Mouse (Mus musculus): Measurements from ENCODE around the gene Tnfsf9. TPM values are rescaled to one million over a fixed set of nuclear protein-coding genes. Genes with fewer than 3 reads are reported as not detected.

Gene Tnfsf9
- polyA plus RNA-seq, 1 experiment, result 1.8 TPM

DNA sequence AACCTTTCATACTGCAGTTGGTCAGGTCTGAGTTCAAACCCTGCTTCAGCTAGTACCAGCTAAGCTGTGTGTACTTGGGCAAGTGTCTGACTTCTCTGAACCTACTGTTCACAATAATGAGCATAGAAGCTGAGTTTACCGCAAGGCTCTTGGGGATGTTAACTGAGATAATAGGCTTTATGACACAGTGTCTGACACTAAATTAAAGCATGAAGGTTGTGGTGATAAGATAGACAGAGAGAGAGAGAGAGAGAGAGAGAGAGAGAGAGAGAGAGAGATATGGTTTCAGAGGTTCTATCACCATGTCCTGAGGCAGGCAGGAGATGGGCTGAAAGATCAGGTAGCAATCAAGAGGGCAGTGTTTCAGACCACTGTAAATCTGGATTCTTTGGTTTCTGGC is 4.9 kb downstream of the Tnfsf9 start:
- TF ChIP-seq GATA1 (IDR thresholded peaks at IDR 0.05; ENCODE audit: low read length), result no peak

GRCm38 (mm10) chr17:57112768-57113474 is 7.8 kb downstream of the Tnfsf9 start:
- TF ChIP-seq GATA1 (IDR thresholded peaks at IDR 0.05; ENCODE audit: low read length), result no peak

GRCm38 (mm10) chr17:57116801-57117200 is 11.7 kb downstream of the Tnfsf9 start:
- no peak for TF ChIP-seq GATA1 (IDR thresholded peaks at IDR 0.05; ENCODE audit: low read length)

GRCm38 (mm10) chr17:57118524-57119349 is 13.6 kb downstream of the Tnfsf9 start:
- TF ChIP-seq GATA1 (IDR thresholded peaks at IDR 0.05; ENCODE audit: low read length), result no peak

DNA sequence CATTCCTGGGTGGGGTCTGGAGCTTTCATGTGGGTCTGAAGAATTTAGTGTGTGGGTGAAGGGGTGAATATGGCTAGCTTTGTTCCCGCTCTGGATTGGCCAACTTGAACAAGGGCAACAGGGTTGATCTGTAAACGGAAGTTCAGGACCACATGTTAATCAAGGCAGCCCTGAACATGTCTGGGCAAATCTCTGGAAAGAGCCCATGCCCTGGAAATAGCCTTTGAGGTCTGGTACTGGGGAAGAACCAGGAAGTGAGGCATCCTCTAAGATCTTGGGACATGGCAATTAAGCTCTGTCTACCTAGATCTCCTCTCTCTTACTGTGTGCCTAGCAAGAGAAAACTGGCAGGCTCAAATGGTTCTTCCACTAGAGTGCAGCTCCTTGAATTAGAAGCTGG is 16.7 kb downstream of the Tnfsf9 start:
- no peak for TF ChIP-seq GATA1 (IDR thresholded peaks at IDR 0.05; ENCODE audit: low read length)

- TF ChIP-seq GATA1 (IDR thresholded peaks at IDR 0.05; ENCODE audit: low read length), result no peak
Measured at GRCm38 (mm10) chr17:57123192-57124118, 18.3 kb downstream of the Tnfsf9 start.

- TF ChIP-seq GATA1 (IDR thresholded peaks at IDR 0.05; ENCODE audit: low read length), result no peak
Measured at GRCm38 (mm10) chr17:57124792-57125191, 19.7 kb downstream of the Tnfsf9 start.

GRCm38 (mm10) chr17:57125853-57126622 is 20.9 kb downstream of the Tnfsf9 start:
- no peak for TF ChIP-seq GATA1 (IDR thresholded peaks at IDR 0.05; ENCODE audit: low read length)

DNA sequence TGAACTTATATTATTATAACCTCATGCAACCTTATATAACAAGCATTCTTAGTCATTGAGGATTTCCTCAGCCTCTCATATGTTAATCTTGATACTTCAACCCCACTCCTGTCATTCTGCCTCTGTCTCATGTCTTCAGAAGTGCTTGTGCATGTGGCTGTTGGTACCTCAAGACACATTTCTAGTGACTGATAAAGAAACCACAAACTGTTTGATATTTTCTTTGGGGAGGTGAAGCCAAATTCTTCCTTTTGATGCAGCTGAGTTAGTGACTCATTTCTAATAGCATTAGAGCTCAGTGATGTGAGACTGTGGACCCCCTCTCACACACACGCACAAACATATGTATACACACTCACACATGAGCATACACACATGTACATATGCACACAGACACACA is 26.7 kb downstream of the Tnfsf9 start:
- TF ChIP-seq GATA1 (IDR thresholded peaks at IDR 0.05; ENCODE audit: low read length), result peak; percentile 34

DNA sequence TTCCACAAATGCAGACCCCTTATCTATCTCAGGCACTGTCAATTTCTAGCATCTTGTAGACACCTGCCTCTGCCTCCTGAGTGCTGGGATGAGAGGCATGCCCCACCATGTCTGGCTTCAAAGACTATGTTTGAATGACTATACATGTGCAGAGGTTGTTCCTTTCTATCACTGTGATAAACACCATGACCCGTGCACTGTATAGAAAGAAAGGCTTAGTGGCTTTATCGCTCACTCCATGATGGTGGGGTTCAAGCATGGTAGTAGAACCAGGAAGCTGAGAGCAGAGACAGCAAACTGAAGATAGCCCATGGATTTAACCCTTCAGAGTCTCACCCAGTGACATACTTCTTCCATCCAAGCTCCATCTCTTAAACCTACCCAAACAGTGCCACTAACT is 29.6 kb downstream of the Tnfsf9 start:
- no peak for TF ChIP-seq GATA1 (IDR thresholded peaks at IDR 0.05; ENCODE audit: low read length)

GRCm38 (mm10) chr17:57135635-57136034 is 30.5 kb downstream of the Tnfsf9 start:
- TF ChIP-seq GATA1 (IDR thresholded peaks at IDR 0.05; ENCODE audit: low read length), result no peak

- no peak for TF ChIP-seq GATA1 (IDR thresholded peaks at IDR 0.05; ENCODE audit: low read length)
Measured at GRCm38 (mm10) chr17:57138676-57139075, 33.6 kb downstream of the Tnfsf9 start.

DNA sequence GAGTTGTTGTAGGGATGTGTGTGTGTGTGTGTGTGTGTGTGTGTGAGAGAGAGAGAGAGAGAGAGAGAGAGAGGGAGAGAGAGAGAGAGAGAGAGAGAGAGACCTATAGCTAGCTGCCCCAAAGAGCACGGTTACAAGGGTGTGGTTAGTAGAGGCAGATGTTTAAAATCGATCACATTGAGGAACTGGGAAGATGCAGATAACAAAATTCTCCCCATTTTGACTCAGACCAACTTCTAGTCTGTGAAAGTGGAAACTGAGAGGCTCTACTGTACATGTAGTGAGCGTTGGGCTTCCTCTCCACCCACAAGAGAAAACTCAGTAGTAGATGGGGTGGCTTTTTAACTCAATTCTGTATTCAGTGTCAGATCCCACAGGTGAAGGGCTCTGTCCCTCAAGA is 34.6 kb downstream of the Tnfsf9 start:
- no peak for TF ChIP-seq GATA1 (IDR thresholded peaks at IDR 0.05; ENCODE audit: low read length)

- no peak for TF ChIP-seq GATA1 (IDR thresholded peaks at IDR 0.05; ENCODE audit: low read length)
Measured at GRCm38 (mm10) chr17:57143704-57144103, 38.6 kb downstream of the Tnfsf9 start.

DNA sequence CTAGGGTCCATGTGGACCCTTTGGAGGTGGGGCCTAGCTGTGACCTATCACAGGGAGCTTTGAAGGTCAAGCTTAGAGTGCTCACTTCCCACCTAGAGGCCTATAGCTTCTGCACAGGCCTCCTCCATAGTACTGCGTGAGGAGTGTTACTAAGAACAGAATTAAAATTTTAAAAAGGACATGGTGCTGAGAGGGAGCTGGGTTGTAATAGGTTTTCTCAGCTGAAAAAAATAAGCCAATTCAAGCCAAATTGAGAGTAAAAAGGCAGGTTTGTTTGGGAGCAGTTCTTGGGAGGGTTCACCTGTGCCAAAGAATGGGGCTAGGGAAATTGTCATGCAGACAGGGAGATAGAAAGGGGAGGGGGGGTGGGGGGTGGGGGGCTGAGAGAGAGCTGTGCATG is 40.0 kb downstream of the Tnfsf9 start:
- TF ChIP-seq GATA1 (IDR thresholded peaks at IDR 0.05; ENCODE audit: low read length), result no peak
